Mouse (Mus musculus) thymus, postnatal 10 days (tissue): ENCODE measurements around the gene Stom.

Experiments
- DNase-seq, 2 experiments: peaks; one replicate each; pipeline ENCODE4 v3.0.0; 2021; ENCODE audit warnings: low spot score in 2 of 2

Stom gene

GRCm38 (mm10) chr2:35273536-35273935 is 63.2 kb downstream of the Stom start:
- no peak for DNase-seq

- DNase-seq, result peak in 1 of 2 experiments; percentile 34
These were observed 63.9 kb downstream of the Stom start for GRCm38 (mm10) chr2:35272881-35273280.

- no peak for DNase-seq
These were observed 65.0 kb downstream of the Stom start for GRCm38 (mm10) chr2:35271817-35272216.

- peak; percentile 48 to 67 for DNase-seq
These were observed 66.2 kb downstream of the Stom start for GRCm38 (mm10) chr2:35270531-35270984.

- DNase-seq, result no peak
These were observed 67.0 kb downstream of the Stom start for GRCm38 (mm10) chr2:35269716-35270260.

GRCm38 (mm10) chr2:35269136-35269535 is 67.6 kb downstream of the Stom start:
- DNase-seq, result no peak

- no peak for DNase-seq
These were observed 68.8 kb downstream of the Stom start for GRCm38 (mm10) chr2:35267876-35268566.

GRCm38 (mm10) chr2:35267156-35267875 is 69.5 kb downstream of the Stom start:
- DNase-seq, result no peak

GRCm38 (mm10) chr2:35266251-35266905 is 70.4 kb downstream of the Stom start:
- DNase-seq, result no peak

GRCm38 (mm10) chr2:35265775-35266174 is 71.0 kb downstream of the Stom start:
- no peak for DNase-seq

- peak; percentile 52 to 69 for DNase-seq
These were observed 71.5 kb downstream of the Stom start for GRCm38 (mm10) chr2:35265296-35265695.

- no peak for DNase-seq
These were observed 72.7 kb downstream of the Stom start for GRCm38 (mm10) chr2:35264095-35264494.
